Mouse (Mus musculus) neural tube, embryonic 14.5 days (tissue): ENCODE results near the gene Brf1. TPM values are rescaled to one million over a fixed set of nuclear protein-coding genes. Genes with fewer than 3 reads are reported as not detected.

Experiments
- ATAC-seq: fragments of 200-750 bp; cut with Nextera tagmentation; 2 replicates; pipeline ENCODE4 v1.8.0; 2017; ENCODE audit warnings: low read depth, mild to moderate bottlenecking, moderate TSS enrichment, moderate library complexity
- H3K27ac ChIP-seq: fragments of 300-500 bp; sonication (generic); 2 replicates; pipeline ENCODE4 v1.5.1; 2014; ENCODE audit warnings: low read depth, mild to moderate bottlenecking, control low read depth, low read length, moderate library complexity, mixed read lengths
- H3K27me3 ChIP-seq: fragments of 300-500 bp; sonication (generic); 2 replicates; pipeline ENCODE4 v1.6.1; 2014; ENCODE audit warnings: low read length; ENCODE audit not compliant: control insufficient read depth, insufficient read depth
- H3K36me3 ChIP-seq: fragments of 300-500 bp; sonication (generic); 2 replicates; pipeline ENCODE4 v1.6.1; 2014; ENCODE audit warnings: low read length, mixed read lengths; ENCODE audit not compliant: control insufficient read depth, insufficient read depth
- H3K4me1 ChIP-seq: fragments of 300-500 bp; sonication (generic); 2 replicates; pipeline ENCODE4 v1.6.1; 2014; ENCODE audit warnings: low read length; ENCODE audit not compliant: control insufficient read depth, insufficient read depth
- H3K4me2 ChIP-seq: fragments of 300-500 bp; sonication (generic); 2 replicates; pipeline ENCODE4 v1.6.1; 2014; ENCODE audit warnings: mild to moderate bottlenecking, low read depth, low read length, control low read depth
- H3K4me3 ChIP-seq: fragments of 300-500 bp; sonication (generic); 2 replicates; pipeline ENCODE4 v1.5.1; 2014; ENCODE audit warnings: low read depth, low read length, control low read depth, mixed read lengths
- H3K9ac ChIP-seq: fragments of 300-500 bp; sonication (generic); replicated peaks from 2 replicates; pipeline ENCODE4 v1.6.1; 2014; ENCODE audit warnings: low read depth, mild to moderate bottlenecking, control low read depth, low read length, mixed read lengths
- H3K9me3 ChIP-seq: fragments of 300-500 bp; sonication (generic); 2 replicates; pipeline ENCODE4 v1.6.1; 2016; ENCODE audit warnings: low read length; ENCODE audit not compliant: control insufficient read depth
- WGBS: fragments of 180-500 bp; shearing (Covaris S2); extraction: QIAGEN DNeasy Blood & Tissue Kit; methylation state at CpG from one replicate; pipeline ENCODE4 v1.1.7; 2014; 5-methylcytosine and 5-hydroxymethylcytosine counted together
- polyA plus RNA-seq: library from polyadenylated mRNA; unstranded; fragments of >200 nt; fragmentation: Nextera tagmentation; extraction: Ambion mirVana; gene quantifications from 2 replicates; pipeline ENCODE4 v1.2.1, GENCODE M21; 2014

Gene Brf1
- polyA plus RNA-seq, 1 experiment from 2014 or later, result 52.1 TPM

DNA sequence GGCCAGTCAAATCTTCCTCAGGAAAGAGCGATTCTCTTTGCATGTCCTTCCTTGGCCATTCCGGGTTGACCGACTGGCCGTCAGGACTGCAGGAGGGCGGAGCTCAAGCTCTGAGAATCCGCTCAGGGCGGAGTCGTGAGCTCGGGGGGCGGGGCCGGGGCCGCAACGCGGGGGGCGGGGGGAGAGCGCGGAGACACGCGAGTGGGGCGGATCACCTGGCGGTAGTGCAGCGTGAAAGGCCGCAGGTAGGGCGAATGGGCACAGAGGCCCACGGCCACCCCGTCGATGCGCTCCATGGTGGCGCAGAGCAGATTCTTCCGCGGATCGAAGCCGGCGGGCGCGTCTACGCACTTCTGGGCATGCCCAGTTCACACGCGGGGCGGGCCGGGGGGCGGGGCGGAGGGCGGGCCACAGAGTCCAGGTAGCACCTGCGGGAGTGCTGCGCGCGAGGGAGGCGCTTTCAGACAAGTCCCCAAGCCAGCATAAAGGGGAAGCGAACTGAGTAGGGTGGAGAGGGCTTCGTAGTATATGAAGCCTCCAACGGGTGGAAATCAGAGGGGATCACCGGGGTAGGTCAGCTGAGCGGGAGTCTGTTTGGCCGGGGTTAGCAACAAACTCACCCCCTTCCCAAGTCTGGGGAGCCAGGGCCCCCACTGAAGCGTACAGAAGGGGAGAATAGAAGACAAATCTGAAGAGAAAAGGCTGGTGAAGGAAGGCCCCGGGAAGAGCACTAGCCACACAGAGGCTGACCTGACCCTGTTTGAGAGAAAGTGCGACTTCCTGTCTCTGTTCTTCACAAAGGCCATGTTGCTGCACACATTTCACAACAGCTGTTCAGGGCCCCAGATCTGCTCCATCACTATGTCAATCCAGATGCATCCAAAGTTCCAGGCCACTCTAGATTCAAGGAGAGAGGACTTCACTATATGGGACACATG is 58.5 kb downstream of the Brf1 start, which contains the start of gene Nudt14:
Nudt14 (minus strand) TSS at position 349 of the 938 bp plus-strand sequence.
- ATAC-seq, result peak; percentile 75
- H3K27me3 ChIP-seq, result no peaks in the 10 kb centered on the region
- H3K27ac ChIP-seq, result peak within 1 kb of the TSS; percentile 45; the same call in 1 of the 2 replicates
- peak within 1 kb of the TSS; percentile 66 for H3K9ac ChIP-seq
- H3K36me3 ChIP-seq, result no peaks in the 10 kb centered on the region
- H3K4me2 ChIP-seq, result peak within 1 kb of the TSS; percentile 56
- H3K4me1 ChIP-seq, result peaks cover 15% of the 10 kb centered on the region; the same call in 1 of the 2 replicates
- H3K4me3 ChIP-seq, result peak within 1 kb of the TSS; percentile 65
- 3% methylated on average over 42 of the region's 58 CpGs for WGBS
- no peaks in the 10 kb centered on the region for H3K9me3 ChIP-seq

GRCm38 (mm10) chr12:112941156-112941775 is 59.2 kb downstream of the Brf1 start:
- Histone ChIP-seq H3K4me2 (peak overlapping the region; percentile 56), H3K36me3 (no peaks in the 10 kb centered on the region), H3K4me1 (peaks cover 15% of the 10 kb centered on the region; the same call in 1 of the 2 replicates), H3K4me3 (peak overlapping the region; percentile 65), H3K9me3 (no peaks in the 10 kb centered on the region), H3K27me3 (no peaks in the 10 kb centered on the region), H3K9ac (peak overlapping the region; percentile 66; the same call in 1 of the 2 replicates), H3K27ac (no peak overlapping the region)
- peak; percentile 7; the same call in 1 of the 2 replicates for ATAC-seq
- 44% methylated on average over 10 of the region's 10 CpGs for WGBS

DNA sequence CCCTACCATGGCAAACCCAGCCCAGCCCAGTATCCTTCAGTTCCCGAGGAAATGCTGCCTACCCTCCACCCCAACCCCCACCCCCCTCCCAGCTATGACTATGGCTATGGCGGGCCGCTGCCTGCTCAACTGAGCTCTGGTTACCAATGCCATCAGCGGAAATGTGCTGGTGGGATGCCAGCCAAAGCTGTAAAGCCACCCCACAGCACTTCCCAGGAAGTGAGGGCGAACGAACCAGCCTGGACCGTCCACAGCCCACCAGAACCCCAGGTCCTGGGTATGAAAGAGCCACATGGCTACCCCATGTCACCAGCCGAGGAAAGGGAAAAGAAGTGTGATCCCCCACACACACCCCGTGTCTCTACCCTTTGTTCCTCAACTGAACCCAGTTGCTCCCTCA is 59.8 kb downstream of the Brf1 start:
- Histone ChIP-seq H3K4me2 (0 out of 2 replicates have a peak overlapping the region, but pooled peaks have one; percentile 56), H3K36me3 (no peaks in the 10 kb centered on the region), H3K27me3 (no peaks in the 10 kb centered on the region), H3K9ac (no peak overlapping the region), H3K4me3 (no peak overlapping the region), H3K27ac (no peak overlapping the region), H3K9me3 (no peaks in the 10 kb centered on the region), H3K4me1 (peaks cover 15% of the 10 kb centered on the region; the same call in 1 of the 2 replicates)
- WGBS, result 77% methylated on average over 9 of the region's 9 CpGs
- ATAC-seq, result no peak

DNA sequence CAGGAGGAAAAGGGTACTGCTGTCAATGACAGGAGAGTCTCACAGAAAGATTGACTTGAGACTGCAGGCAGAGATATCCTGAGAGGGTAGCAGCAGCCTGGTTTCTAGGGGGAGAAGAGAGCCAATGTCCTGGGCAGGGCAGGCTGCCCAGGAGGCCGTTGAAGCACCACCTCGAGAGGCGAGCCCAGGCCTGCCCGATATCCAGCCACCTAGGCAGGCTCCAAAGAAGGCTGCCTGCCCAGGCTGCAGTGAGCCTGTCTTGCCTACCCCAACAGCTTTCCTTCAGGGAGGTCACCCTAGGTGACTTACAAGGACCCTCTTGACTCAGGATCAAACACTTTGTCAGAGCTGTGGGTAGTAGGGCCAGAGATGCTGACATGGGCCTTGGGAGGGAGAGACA is 60.3 kb downstream of the Brf1 start:
- Histone ChIP-seq H3K9me3 (no peaks in the 10 kb centered on the region), H3K27ac (no peak overlapping the region), H3K4me3 (no peak overlapping the region), H3K36me3 (no peaks in the 10 kb centered on the region), H3K4me1 (peaks cover 15% of the 10 kb centered on the region; the same call in 1 of the 2 replicates), H3K4me2 (no peak overlapping the region), H3K9ac (no peak overlapping the region), H3K27me3 (no peaks in the 10 kb centered on the region)
- 92% methylated on average over 4 of the region's 4 CpGs for WGBS
- no peak for ATAC-seq

DNA sequence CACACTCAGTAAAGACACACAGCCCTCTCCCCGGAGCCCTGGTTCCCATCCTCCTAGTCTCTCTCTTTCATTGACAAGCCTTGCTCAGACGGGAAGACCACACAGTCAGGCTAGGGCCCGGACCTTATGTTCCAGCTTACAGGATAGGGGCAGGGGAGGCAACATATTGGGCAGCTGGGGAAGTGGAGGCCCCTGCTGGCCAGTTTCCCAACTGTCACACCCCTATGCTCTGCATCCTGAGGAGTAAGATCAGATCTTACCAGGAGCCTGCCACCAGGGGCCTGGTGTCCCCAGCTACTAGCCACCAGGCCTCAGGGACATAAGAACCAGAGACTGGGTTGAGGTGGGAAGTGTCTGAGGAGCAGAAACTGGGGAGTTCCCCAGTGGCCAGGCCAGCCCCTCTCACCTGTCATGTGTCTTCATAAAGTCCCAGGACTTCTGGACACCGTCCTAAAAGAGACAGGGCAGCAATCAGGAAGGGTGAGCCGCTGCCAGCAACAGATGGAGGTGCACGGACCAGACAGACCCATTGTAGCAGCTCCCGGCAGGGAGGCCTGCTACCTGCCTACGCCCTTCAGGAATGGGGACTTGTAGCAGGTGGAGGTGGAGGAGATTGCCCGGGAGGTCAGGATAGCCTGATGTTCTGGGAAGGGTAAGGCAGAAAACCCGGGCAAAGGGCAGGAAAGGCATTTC is 61.5 kb downstream of the Brf1 start:
- H3K9me3 ChIP-seq, result no peaks in the 10 kb centered on the region
- H3K4me3 ChIP-seq, result no peak overlapping the region
- H3K27ac ChIP-seq, result no peak overlapping the region
- H3K27me3 ChIP-seq, result no peaks in the 10 kb centered on the region
- H3K4me2 ChIP-seq, result no peak overlapping the region
- peaks cover 15% of the 10 kb centered on the region; the same call in 1 of the 2 replicates for H3K4me1 ChIP-seq
- no peaks in the 10 kb centered on the region for H3K36me3 ChIP-seq
- ATAC-seq, result no peak
- no peak overlapping the region for H3K9ac ChIP-seq
- 64% methylated on average over 10 of the region's 10 CpGs for WGBS

GRCm38 (mm10) chr12:112938366-112938765 is 62.1 kb downstream of the Brf1 start:
- H3K4me2 ChIP-seq, result no peak overlapping the region
- H3K9me3 ChIP-seq, result no peaks in the 10 kb centered on the region
- ATAC-seq, result no peak
- H3K27ac ChIP-seq, result no peak overlapping the region
- 88% methylated on average over 10 of the region's 10 CpGs for WGBS
- no peaks in the 10 kb centered on the region for H3K27me3 ChIP-seq
- no peak overlapping the region for H3K4me3 ChIP-seq
- H3K36me3 ChIP-seq, result no peaks in the 10 kb centered on the region
- peaks cover 15% of the 10 kb centered on the region; the same call in 1 of the 2 replicates for H3K4me1 ChIP-seq
- H3K9ac ChIP-seq, result no peak overlapping the region

GRCm38 (mm10) chr12:112937906-112938305 is 62.6 kb downstream of the Brf1 start:
- Histone ChIP-seq H3K27ac (no peak overlapping the region), H3K9ac (no peak overlapping the region), H3K9me3 (no peaks in the 10 kb centered on the region), H3K27me3 (no peaks in the 10 kb centered on the region), H3K4me1 (peaks cover 15% of the 10 kb centered on the region; the same call in 1 of the 2 replicates), H3K36me3 (no peaks in the 10 kb centered on the region), H3K4me2 (no peak overlapping the region), H3K4me3 (no peak overlapping the region)
- 48% methylated on average over 9 of the region's 9 CpGs for WGBS
- ATAC-seq, result no peak

- no peaks in the 10 kb centered on the region; the same call in 1 of the 2 replicates for H3K27me3 ChIP-seq
- 72% methylated on average over 7 of the region's 7 CpGs for WGBS
- H3K4me3 ChIP-seq, result no peak overlapping the region
- ATAC-seq, result no peak
- H3K9me3 ChIP-seq, result no peaks in the 10 kb centered on the region
- H3K4me2 ChIP-seq, result no peak overlapping the region
- H3K4me1 ChIP-seq, result peaks cover 7% of the 10 kb centered on the region; the same call in 1 of the 2 replicates
- no peaks in the 10 kb centered on the region for H3K36me3 ChIP-seq
- H3K27ac ChIP-seq, result no peak overlapping the region
- H3K9ac ChIP-seq, result no peak overlapping the region
Measured at GRCm38 (mm10) chr12:112932647-112933046, 67.9 kb downstream of the Brf1 start.
